Mouse (Mus musculus): Measurements from ENCODE around the gene Hmgb3. TPM values are rescaled to one million over a fixed set of nuclear protein-coding genes. Genes with fewer than 3 reads are reported as not detected.

Gene Hmgb3
- polyA plus RNA-seq, 1 experiment from 2014 or later: 611 TPM

Small RNAs within 50 kb of the gene (microRNA-seq; reads per million reads assigned to microRNA genes)
- not detected for gene Gm23945 (ENCODE audit: borderline number of aligned reads)

Other genes starting within 250 kb of the Hmgb3 start
- gene Mtmr1, start 191.2 kb upstream of the Hmgb3 start, polyA plus RNA-seq (2014; fragmentation: Nextera tagmentation; extraction: Ambion mirVana): 9.9 and 10.6 TPM in 2 replicates
- 25.9 and 28.9 TPM in 2 replicates for gene Cd99l2, start 63.1 kb upstream of the Hmgb3 start, polyA plus RNA-seq (2014; fragmentation: Nextera tagmentation; extraction: Ambion mirVana)
- 15.1 and 17.8 TPM in 2 replicates for gene Gpr50, start 107.7 kb downstream of the Hmgb3 start, polyA plus RNA-seq (2014; fragmentation: Nextera tagmentation; extraction: Ambion mirVana)